Mouse (Mus musculus) spleen, postnatal 4 days (tissue): ENCODE results near the gene Synpo2.
"Not testable (repeated sequence)": the region's sequence is repeated elsewhere in the genome, so short reads cannot be mapped to it uniquely, and the experiment has no call there.

ENCODE experiments used
- DNase-seq, 2 experiments: peaks; one replicate each; pipeline ENCODE4 v3.0.0; 2022; ENCODE audit warnings: low spot score in 2 of 2

Synpo2 gene

DNA sequence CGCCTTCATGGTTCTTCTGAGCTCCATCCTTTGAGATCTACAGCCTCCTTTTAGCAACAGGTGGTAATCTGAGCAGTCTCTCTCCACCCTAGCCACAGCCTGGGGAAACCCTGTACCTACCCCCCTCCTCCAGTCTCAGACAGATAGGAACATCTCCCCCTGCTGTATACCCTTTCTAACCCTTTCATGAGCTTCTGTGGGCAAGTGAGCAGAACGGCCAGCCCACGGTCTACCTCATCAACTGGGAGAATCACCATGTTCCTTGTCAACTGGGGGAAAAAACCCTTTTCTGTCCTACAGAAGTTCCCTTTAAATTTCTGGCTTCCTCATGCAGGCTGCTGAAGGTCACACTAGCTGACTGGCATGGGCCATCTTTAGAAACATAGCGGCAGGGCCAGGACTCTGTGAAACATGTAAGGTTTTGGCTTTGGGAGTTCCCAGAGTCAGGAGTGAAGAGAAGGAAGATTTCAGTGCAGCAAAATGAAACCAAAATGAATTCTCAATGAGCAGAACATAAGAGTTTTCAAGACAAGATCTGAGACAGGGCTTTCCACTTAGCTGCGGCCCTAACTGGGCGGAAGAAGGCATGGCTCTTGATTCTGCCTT is 104.7 kb downstream of the Synpo2 start:
- no peak for DNase-seq

DNA sequence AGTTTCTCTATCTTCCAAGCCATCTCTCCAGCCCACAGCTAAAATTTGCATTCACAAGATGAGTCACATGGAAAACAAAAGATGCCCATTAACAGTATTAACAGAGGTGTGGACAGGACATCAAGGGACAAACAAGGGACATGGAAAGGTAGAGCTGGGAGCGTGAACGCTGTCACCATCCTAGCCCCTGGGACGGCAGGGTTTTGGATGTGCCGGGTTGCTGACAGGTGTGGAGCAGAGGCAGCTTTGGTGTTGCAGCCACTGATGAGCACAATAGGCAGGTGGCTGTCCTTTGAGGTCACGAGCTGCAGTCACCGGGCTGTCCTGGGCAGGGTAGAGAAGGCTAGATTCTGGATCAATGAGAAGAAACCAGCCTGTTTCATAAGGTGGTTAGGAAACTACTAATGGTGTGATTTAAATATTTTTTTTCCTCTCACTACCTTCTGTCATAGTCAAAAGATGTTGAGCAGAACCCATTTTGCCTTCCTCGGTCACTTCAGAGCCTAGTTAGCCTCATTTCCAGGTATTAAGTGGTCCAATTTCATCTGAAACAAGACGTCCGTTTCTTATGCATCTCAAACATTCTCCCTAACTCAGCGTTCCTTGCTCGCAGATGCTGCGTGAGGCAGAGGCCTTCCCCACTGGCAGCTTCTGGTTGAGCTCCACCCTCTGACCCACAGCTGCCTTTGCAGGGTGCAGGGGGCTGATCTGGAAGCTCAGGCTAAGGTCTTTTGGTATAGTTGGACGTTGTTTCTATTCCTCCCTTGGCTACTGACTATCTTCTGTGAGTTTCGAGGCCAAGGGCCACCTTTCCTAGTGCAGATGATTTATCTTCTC is 105.4 kb downstream of the Synpo2 start:
- DNase-seq: no peak

DNA sequence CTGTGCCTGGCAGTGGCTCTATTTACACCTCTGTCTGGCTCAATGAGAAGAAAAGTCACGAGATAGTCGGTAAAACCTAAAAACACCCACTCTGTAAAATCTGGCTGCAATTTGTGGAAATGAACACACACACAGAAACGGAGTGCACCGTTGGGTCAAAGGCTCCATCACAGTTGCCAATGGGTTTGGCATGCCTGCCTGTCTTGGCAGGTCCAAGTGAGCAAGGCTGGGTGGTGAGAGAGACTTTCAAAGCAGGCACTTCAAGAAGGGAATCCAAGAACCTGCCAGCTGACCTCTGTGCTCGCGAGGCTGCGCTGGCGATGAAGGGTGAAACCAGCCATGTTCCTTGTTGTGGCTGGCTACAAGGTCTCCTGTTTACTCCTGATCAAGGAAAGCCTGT is 107.2 kb downstream of the Synpo2 start:
- DNase-seq: no peak

DNA sequence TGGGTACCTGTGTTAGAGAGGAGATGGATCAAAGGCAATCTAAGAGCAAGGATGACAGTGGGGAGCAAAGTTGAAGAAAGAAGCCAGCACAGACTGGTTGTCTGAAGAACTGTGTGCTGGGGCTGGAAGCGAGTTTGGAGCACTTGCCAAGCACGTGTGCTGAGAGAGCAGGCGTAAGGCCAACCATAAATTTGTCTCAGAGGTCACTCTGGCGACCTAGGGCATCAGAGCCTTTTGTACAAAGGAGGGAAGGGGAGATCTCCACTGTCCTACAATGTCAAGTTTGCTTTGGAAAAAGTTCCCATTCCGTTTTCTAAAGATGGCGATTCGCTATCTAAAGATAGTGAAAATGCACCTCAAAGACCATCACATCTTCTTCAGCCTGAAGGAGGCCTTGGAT is 107.9 kb downstream of the Synpo2 start:
- no peak for DNase-seq

DNA sequence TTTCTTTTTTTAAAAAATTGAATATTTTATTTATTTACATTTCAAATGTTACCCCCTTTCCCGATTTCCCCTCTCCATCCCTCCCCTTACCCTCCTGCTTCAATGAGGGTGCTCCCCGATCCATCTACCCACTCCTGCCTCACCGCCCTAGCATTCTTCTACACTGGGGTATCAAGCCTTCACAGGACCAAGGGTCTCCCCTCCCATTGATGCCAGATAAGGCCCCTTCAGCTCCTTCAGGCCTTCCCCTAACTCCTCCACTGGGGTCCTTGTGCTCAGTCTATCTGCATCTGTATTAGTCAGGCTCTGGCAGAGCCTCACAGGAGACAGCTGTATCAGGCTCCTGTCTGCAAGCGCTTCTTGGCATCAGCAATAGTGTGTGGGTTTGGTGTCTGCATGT is 109.2 kb downstream of the Synpo2 start:
- DNase-seq: not testable (repeated sequence)

DNA sequence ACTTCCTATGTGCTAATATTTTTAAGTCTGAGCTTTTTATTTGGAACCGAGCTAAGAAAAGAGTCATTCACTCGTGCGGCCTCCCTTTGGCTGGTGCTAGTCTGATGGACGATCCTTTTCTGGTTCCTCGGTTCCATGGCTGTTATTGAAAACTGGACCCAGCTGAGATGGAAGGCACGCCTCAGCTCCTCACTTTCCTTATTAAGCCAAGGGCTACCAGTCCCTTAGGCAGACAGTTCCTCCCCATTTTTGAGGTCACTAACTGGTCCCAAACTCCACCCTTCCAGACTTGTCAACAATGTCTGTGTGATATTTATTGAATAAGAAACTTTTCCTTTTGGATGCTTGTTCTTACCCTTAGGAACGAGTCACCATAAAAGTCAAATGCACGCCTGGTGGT is 112.1 kb downstream of the Synpo2 start:
- no peak for DNase-seq

DNA sequence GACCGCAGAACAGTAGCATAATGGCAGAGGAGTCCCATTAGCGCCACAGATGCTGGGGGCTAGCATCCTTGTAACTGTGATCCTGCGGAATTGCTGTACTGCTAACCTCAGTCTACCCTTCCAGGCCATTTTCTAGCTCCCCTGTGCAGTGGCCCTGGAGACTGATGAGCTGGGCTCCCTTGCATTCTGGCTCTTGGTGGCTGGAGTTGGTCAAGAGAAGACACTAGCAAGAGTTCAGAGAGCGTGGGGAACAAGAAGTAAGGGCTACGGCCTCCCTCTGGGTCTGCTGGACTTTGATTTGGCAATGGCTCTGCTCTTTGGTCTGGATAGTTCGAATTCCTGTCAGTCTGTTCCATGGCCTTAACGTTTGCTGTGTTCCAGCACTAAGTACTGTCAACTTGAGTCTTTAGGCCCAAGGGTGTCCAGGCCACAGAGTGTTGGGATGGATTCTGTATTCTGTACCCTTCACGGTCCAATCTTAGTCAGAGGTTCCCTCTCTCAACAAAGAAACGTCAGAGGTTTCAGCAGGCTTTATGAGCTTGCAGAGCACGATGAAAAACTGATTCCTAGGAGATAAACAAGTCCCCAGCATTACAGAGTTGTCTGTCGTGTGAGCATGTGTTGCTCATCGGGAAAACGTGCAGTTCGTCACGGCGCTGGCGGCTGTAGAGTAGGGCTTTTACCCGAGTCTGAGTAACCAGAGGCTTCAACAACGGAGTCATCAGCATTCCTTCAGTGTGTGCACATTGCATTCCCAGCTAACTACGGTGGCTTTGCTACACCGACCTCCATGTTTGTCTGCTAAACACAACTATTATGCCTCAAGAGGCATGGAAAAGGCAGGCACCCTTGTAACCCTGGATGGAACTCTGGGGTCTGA is 113.6 kb downstream of the Synpo2 start:
- DNase-seq: no peak

DNA sequence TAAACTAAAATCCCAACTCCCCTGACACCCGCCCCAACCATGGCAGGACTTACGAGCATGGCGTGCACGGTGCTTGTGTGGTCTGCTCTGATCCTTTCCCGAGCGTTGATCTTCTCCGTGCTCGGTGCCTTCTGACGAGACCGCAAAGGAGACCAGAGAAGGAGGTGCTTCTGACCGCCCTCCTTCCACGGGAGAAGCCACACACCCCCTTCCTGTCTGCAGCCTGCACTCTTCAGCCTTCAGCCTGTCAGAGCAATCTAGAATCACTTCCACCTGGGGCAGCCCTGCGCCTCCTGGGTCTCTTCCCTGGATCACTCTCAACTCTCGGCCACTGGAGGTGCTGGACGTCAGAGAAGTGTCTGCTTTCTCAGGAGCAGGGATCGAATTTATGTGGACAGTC is 119.0 kb downstream of the Synpo2 start:
- DNase-seq: no peak

DNA sequence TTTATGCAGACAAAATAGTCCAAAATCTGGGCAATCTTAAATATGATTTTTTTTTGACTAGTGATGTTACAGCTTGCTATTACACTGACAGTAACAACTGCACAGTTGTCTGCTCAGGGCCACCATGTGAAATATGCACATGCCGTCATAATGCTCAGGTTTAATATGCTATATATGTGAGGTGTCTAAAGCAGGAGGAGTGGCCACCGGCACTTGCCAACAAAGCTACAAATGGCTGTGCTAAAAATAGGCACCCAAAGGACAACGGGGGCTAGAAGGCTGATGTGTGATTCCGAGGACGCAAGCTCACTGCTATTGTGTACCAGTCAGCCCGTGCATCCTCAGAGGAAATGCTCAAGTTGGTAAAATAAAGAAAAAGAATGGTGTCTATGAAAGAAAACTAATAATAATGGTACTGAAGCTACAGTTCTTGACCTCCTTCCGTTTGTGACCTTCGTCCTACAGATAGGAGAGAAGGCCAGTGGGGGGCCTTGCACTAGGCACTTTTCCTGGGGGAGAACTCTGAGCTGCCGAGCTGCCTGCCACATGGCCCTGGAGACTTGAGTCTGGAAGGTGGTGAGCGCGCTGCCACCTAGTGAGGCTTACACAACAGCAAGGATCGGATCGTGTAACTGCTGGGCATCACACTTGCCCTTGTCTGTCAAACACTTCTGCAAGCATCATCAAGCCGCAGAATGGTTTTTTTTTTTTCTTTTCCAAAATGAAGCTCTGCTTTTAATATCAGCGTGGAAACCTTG is 120.0 kb downstream of the Synpo2 start:
- no peak for DNase-seq

DNA sequence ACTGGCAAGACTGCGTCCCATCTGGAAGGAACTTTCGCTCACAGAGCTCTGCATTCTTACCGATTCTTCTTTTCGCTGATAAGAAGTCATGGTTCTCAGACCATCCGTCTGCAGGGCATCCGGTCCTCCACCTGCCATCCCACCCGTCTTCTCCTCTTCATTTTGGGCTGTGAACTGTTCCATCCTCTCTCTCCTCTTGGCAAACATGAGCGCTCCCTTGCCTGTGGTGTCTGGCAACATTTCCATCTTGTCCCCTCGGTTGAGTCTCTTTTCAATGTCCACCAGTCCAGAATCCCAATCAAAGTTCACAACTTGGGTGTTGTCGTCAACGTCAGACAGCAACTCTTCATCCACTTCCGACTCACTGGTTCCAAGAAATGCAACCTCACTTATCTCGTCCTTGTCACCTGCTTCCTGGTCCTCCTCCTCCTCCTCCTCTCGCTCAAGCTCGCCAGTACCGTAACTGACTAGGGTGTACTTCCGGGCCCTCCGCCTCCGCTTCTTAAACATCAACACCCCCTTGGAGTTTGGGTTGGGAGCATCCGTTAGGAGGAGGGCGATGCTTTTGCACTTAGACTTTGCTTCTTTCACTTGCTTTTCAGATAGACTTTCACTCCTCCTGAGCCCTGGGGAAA is 121.8 kb downstream of the Synpo2 start:
- DNase-seq: no peak

DNA sequence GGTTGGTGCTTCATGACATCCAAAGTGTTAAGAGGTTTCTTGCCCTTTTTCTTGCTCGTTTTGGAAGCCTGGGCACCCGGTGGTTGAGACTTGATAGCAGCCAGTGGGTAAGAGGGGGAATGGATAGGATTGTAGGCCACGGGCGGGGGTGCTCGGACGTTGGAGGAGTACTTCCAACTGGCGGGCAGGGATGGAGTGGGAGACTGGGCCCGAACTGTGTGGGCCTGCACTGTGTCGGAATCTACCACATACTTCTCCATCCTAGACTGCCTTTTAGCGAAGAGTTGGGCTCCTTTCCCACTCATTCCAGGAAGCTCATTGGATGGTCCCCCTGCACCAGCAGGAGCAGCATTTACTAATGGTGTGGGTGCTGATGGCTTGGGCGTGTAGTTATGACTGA is 123.2 kb downstream of the Synpo2 start:
- no peak for DNase-seq

DNA sequence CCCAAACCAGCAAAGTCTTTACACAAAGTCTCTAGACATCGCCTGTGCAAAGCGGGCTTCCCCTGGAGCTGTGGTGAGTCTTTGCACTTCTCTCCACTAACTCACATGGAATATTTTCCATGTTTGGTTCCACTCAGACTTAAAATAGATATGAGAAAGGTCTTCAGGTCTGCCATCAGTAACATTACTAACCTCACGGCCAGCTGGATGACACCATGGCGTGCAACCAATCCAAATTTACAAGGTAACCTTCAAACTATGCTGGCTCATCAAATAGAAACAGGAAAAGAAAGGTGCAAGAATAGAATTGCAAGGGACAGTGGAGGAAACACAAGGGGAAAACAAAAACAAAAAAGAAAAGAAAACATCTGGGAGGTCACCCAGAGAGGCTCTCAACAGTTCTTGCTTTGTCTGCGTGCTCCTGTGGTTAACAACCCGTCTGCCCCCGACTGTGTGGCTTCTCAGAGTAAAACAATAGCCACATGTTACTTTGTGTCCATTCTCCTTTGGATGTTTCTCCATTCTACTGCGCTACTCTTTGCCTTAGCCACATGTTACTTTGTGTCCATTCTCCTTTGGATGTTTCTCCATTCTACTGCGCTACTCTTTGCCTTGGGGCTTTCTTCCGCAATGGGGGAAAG is 124.8 kb downstream of the Synpo2 start:
- DNase-seq: no peak

DNA sequence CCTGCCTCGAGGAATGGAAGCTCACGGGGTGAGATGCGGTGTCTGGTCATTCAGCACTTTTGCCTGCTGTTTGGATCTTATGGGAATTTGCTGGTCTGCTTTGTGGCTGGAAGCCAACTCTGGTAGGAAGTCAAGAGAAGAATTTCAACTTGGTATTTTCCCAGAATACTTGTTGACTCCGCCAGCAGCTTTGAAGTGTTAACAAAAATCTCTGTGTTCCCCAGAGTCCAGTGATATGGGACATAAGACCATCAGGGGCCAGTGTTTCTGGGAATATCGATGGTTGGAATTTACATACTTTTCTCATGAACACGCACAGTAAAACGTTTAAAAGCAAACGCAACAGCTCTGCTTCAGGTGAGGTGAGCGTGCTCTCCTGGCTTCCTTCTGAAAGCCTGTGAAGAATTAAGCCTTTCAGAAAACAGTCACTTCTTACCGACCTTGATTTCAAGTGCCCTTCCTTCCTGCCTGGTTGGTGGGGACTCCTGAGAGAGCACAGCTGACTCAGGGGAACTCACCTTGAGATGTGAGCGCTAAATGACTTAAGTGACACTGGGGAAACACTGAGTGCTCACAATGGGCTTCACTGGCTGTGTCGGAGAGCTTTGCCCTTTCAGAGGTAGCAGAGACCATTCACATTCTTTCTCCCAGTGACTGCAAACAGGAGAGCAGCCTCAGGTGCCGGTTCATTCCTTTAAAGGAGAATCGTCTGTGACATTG is 128.0 kb downstream of the Synpo2 start:
- DNase-seq: no peak

DNA sequence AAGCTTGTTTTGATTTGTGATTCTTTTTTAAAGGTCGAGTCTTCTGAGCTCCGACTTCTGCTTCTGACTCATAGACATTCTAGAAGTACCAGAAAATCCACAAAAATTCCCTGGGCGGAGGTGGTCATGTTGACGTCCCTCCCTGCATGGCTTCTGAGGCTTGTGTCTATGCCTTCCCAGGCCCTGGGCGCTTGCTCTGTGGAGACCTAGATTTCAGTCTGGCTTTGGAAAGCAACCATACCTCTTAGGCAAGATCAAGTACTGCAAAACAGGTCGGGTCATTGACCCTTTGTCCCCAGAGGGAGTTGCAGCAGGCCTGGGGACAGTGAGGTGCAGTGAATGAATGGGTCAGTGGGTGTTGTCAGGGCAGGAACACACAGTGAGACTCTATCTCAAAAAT is 131.6 kb downstream of the Synpo2 start:
- no peak for DNase-seq

DNA sequence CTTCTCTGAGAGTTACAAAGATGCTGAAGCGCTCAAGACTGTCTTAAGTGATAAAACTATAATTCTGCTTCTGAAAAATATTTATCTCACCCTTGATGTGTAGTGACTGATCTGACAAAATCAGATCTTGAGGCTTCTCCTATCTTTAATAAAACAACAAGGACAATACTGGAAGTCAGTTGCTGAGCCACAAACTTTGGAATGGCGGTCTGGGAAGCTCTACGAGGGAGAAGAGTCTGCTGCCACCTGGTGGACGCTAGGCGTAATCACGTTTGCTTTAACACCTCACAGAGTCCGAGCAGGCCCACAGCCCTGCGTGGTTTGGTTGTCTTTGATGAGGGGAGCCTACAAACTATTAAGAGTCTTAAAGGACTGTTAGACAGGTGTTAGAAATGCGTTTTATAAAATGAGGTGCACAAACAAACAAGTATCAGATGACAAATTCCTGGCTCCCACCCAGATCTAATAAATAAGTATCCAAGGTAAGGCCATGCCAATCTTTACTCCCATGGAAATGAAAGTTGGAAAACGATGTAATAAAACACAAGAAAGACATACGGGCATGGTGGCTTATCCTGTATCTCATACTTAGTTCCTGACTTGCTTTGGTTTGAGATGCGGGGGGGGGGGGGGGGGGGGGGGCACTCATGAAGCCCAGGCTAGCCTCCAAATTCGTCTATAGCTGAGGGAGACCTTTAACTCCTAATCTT is 132.6 kb downstream of the Synpo2 start:
- peak; percentile 19 to 76 for DNase-seq

DNA sequence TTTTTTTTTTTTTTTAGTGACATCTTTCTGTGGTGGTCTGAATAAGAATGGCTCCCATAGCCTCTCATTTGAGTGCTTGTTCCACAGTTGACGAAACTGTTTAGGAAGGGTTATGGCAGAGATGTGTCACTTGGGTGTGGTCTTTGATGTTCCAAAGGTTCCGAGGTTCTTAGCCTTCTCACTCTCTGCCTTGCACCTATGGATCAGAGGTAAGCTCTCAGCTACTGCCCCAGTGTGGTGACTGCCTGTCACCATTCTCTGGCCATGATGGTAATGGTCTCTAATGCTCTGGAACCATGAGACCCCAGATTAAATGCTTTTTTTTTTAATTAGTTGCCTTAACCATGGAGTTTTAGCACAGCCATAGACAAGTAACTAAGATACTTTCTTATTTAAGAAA is 134.2 kb downstream of the Synpo2 start:
- no peak for DNase-seq

DNA sequence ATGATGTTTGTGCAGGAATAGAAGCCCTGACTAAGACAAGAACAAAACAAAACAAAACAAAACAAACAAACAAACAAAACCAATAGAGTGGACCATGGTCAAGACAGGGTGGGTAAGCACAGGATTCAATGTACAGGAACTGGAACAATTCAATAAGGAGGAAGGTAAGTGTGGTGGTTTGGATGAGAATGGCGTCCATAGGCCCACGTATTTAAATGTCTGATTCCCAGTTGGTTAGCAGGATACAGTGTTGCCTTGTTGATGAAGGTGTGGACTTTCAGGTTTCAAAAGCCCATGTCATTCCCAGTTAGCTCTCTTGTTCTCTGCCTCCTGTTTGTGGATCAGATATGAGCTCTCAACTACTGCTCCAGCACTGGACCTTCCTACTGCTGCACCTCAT is 140.8 kb downstream of the Synpo2 start:
- no peak for DNase-seq

DNA sequence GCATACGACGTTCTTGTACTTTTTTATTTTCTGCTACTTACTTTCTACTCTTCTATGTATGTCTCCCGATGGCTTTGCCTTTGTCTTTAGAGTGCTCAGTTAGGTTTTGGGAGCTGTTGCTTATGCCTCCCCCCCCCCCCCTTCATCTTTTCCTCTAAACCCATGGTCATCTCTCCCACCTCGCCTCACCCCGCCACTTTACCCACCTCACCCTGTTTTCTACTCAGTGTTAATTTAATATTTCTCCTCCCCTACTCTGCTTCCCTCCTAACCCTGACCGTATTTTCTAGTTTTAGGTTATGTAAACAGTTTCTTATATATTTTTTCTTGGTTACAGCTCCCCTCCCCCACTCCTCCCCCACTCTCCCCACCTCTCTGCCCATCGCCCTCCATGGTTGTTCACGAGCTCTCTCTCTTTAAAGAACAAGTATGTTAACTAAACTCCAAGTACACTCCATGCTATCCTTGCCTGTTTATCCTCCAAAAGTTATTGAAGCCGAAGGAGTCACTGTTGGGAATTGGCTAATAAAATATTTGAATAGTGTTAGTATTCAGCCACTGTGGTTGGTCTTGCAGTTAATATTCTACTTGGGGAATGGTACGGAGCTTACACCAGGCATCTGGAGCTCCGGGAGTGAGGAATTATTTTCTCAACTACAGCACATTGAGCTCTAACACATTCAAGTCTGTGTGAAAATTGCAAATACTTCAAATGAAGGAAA is 142.1 kb downstream of the Synpo2 start:
- DNase-seq: no peak
